Mouse (Mus musculus) naive thymus-derived CD4-positive, alpha-beta T cell, adult 2 months (primary cell): Measurements from ENCODE around the gene Gm10639.
"Not testable (repeated sequence)": the region's sequence is repeated elsewhere in the genome, so short reads cannot be mapped to it uniquely, and the experiment has no call there.

Source experiments
- DNase-seq: peaks from one replicate; pipeline ENCODE4 v3.0.0-alpha.2; 2011; ENCODE audit warnings: low read depth

Gm10639 gene

DNA sequence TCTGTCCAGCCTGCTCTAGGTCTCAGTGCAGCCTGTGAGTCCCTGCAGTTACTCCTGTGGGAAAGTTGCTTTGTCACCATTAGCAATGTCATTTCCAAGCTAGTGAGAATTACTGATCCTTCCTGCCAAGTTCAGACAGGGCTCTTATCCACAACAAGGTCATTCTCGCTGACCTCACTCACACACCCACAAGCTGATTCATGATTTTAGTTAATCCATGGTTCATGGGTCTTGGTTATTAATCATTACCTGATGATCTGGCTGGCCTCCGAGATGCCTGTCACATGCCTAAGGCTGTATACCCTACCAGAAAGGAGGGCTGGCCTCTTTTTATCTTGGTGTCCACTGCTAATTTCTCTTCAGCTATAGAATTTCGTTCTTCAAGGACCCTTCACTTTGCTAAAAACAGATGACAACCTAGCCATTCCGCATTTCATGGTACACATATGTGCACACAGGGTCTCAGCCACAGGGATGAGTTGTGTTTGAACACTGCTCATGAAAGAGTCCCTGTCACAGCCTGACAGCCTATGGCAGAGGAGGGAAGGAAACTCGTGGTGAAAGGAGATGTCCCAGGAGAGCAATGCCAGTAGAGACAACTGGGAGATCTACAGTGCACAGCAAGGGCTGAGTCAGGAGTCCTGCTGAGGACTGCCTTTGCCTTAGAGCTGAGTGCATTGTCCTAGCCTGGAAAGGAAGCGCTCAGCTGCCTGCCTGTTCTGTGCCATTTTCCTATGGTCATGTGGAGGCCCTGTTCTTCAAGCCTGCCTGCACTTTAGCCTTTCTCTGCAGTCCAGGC lies 58.7 kb downstream of the Gm10639 start:
- not testable (repeated sequence) for DNase-seq

DNA sequence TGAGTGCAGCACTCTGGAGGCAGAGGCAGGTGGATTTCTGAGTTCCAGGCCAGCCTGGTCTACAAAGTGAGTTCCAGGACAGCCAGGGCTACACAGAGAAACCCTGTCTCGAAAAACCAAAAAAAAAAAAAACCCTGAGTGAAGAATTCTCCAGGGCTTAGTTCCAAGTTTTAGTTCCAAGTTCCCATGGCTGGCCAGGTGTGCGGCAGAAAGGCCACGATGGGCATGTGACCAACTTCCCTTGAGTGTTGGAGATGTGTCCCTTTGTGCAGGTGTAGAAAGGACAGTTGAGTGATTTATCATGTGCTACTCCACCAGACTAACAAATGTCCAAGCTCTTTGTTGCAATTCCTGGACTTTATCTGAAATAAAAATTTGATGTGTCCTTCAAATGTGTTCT lies 59.4 kb downstream of the Gm10639 start:
- not testable (repeated sequence) for DNase-seq

DNA sequence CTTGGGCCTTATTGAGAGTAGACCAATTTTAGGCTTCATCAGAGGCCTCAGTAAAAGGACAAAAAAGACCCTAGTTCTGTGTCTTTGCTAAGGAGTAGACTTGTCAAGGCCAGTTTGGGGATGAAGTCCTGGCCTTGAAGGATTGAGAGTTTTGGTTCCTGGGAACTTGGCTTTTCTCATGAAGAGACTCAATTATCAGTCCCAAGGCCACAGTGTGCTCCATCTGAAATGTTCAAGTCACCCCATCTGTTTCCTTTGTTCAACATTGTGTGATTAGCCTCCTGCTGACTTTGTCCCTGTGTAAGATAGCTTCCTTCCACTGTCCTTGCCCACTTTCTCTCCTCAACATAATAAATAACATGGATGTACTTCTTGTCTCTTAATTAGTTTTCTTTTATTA lies 60.3 kb downstream of the Gm10639 start:
- not testable (repeated sequence) for DNase-seq

DNA sequence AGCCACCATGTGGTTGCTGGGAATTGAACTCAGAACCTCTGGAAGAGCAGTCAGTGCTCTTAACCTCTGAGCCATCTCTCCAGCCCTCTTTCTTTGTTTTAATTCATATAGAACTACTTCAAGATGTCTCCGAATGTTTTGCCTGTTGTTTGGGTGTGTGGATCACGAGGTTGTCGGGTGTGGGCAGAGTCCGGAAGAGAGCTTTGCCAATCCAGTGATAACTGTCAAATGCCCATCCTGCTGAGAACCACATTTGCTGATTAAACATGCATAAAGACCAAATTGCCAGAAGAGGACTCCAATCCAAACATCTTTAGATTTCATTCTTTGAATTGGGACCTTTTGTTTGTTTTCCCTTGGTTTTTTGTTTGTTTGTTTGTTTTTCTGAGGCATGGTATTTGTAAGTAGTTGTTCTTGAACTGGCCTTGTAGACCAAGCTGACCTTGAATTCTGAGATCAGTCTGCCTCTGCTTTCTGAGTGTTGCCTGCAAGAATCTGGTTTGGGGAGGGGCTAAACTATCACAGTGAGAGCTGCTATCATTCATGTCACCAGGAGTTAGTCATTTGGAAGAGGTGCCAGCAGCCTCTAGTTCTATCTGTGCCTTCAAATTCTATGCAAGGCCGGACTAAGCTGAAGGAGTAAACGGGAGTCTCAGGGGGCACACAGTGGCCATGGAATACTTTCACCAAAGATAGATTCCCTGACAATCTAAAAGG lies 61.9 kb downstream of the Gm10639 start:
- no peak for DNase-seq
